In the genomic region with DNA sequence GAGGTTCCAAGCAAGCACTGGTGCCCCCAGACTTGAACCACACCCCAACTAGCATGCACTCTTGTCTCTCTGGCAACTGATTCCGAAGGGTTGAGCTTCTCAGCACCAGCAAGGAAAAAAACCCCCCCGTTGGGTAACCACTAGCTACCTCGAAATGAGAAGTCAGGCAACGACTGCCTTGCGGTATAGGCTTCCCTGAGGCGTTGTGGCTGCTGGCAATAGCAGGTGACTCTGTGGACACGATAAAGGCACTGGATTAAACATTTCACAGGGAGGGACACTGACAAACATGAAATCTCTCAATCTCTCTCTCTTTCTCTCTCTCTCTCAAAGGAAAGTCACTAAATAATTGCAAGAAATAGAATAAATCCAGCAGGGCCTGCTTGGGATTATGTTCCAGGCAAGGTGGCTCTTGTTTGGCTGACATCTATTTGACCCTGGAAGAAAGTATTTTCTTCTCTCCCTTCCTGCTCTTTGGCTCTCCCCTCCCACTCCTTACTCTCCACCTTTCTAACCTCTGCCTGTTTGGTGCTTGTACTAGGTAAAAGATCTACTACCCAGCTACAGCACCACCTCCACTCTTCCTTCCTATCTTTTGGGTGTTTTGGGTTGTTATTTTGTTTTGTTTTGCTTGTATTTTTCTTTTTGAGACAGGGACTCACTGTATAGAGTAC, we compare ENCODE assay signal across 1 mouse cellular context.
TF ChIP-seq lines count a peak whose summit lies in the region.

No protein-coding gene starts in this region.

TF ChIP-seq in MEL, 35 proteins besides CTCF, POLR2A, EP300 and RAD21:
- TF ChIP-seq BHLHE40 (IDR thresholded peaks at IDR 0.05; ENCODE audit: borderline replicate concordance, low read depth, low read length) (peak; percentile 69; the same call in 1 of the 2 replicates), MYB (IDR thresholded peaks at IDR 0.05; ENCODE audit: low read depth, low read length) (peak; percentile 61), TCF12 (IDR thresholded peaks at IDR 0.05; ENCODE audit: low read depth, low read length) (peak; percentile 58; the same call in 1 of the 2 replicates), TAL1 (IDR thresholded peaks at IDR 0.05; ENCODE audit: low read length) (no peak), RCOR1 (IDR thresholded peaks at IDR 0.05; ENCODE audit: low read depth, low read length) (peak; percentile 65; the same call in 1 of the 2 replicates), HCFC1 (IDR thresholded peaks at IDR 0.05; ENCODE audit: low read depth, low read length) (no peak), MEF2A (IDR thresholded peaks at IDR 0.05; ENCODE audit: extremely low read depth, insufficient replicate concordance, low read depth, low read length, poor library complexity, severe bottlenecking) (no peak), ETS1 (IDR thresholded peaks at IDR 0.05; ENCODE audit: low read depth, low read length) (peak; percentile 72), GATA1 (IDR thresholded peaks at IDR 0.05; ENCODE audit: low read depth, low read length) (peak; percentile 50), JUND (IDR thresholded peaks at IDR 0.05; ENCODE audit: low read depth, low read length) (no peak), SIN3A (IDR thresholded peaks at IDR 0.05; ENCODE audit: low read length) (peak; percentile 40; the same call in 1 of the 2 replicates), CHD1 (IDR thresholded peaks at IDR 0.05; ENCODE audit: low read depth, low read length) (no peak)
